Mouse (Mus musculus) liver, postnatal 0 days (tissue): ENCODE measurements around the gene Zfhx3.

Source experiments
- CTCF ChIP-seq: sonication (generic); IDR thresholded peaks from 2 replicates; pipeline ENCODE4 v1.5.1; 2016; ENCODE audit warnings: antibody characterized with exemption, low read depth
- EP300 ChIP-seq: IDR thresholded peaks from 2 replicates; pipeline ENCODE4 v1.6.1; 2016; ENCODE audit warnings: antibody characterized with exemption, low read depth, mild to moderate bottlenecking

DNA sequence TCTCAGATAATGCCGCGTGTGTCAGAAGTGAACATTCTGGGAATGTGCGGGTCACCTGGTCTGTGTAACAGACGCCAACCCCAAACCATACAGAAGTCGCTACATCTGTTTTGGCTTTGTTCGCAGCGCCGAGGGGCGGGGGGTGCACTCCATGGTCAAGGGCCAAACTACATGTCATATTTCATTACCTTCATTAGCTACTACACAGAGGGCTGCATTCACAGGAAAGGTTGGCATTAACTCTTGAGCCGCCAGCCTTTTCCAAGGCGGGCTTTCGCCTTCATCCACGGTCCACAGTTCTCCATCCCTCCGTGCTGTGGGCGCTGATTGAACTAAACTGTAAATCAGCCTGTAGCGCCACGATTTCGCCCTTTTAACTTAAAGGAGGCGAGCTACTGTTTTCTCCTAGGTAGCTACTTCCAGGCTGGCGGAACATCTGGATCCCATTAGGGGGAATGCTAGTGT is 85.1 kb downstream of the Zfhx3 start:
- TF ChIP-seq CTCF: no peak
- TF ChIP-seq EP300: no peak
